Mouse (Mus musculus) liver, embryonic 11.5 days (tissue): Measurements from ENCODE around the gene Mipep. TPM values are rescaled to one million over a fixed set of nuclear protein-coding genes. Genes with fewer than 3 reads are reported as not detected.

ENCODE experiments used
- ATAC-seq: fragments of 200-750 bp; cut with Nextera tagmentation; replicated peaks from 2 replicates; pipeline ENCODE4 v1.8.0; 2017; ENCODE audit warnings: moderate number of reproducible peaks, mild to moderate bottlenecking, moderate TSS enrichment, moderate library complexity; ENCODE audit not compliant: low FRiP score
- DNase-seq: peaks from one replicate; pipeline ENCODE4 v3.0.0-alpha.2; 2017; ENCODE audit warnings: low spot score
- H3K27ac ChIP-seq: fragments of 300-500 bp; sonication (generic); 2 replicates; pipeline ENCODE4 v1.5.1; 2014; ENCODE audit warnings: mild to moderate bottlenecking, low read depth, low read length, control low read depth
- H3K27me3 ChIP-seq: fragments of 300-500 bp; sonication (generic); replicated peaks from 2 replicates; pipeline ENCODE4 v1.6.1; 2014; ENCODE audit warnings: low read length, mixed read lengths; ENCODE audit not compliant: control insufficient read depth, insufficient read depth
- H3K36me3 ChIP-seq: fragments of 300-500 bp; sonication (generic); 2 replicates; pipeline ENCODE4 v1.6.1; 2014; ENCODE audit warnings: mild to moderate bottlenecking, low read length, moderate library complexity, mixed read lengths; ENCODE audit not compliant: control insufficient read depth, insufficient read depth
- H3K4me1 ChIP-seq: fragments of 300-500 bp; sonication (generic); replicated peaks from 2 replicates; pipeline ENCODE4 v1.6.1; 2014; ENCODE audit warnings: low read length, mixed read lengths; ENCODE audit not compliant: control insufficient read depth, insufficient read depth
- H3K4me2 ChIP-seq: fragments of 300-500 bp; sonication (generic); 2 replicates; pipeline ENCODE4 v1.6.1; 2014; ENCODE audit warnings: mild to moderate bottlenecking, control low read depth, moderate library complexity
- H3K4me3 ChIP-seq: fragments of 300-500 bp; sonication (generic); 2 replicates; pipeline ENCODE4 v1.5.1; 2014; ENCODE audit warnings: low read depth, low read length, control low read depth
- H3K9ac ChIP-seq: fragments of 300-500 bp; sonication (generic); 2 replicates; pipeline ENCODE4 v1.6.1; 2014; ENCODE audit warnings: low read depth, low read length, control low read depth
- H3K9me3 ChIP-seq: fragments of 300-500 bp; sonication (generic); 2 replicates; pipeline ENCODE4 v1.6.1; 2016; ENCODE audit warnings: low read length, inconsistent platforms, mixed read lengths; ENCODE audit not compliant: control insufficient read depth
- whole genome bisulfite sequencing: fragments of 180-500 bp; shearing (Covaris S2); extraction: QIAGEN DNeasy Blood & Tissue Kit; methylation state at CpG from one replicate; pipeline ENCODE4 v1.1.7; 2014; 5-methylcytosine and 5-hydroxymethylcytosine counted together
- polyA plus RNA-seq: library from polyadenylated mRNA; unstranded; fragments of >200 nt; fragmentation: Nextera tagmentation; extraction: Ambion mirVana; gene quantifications from 2 replicates; pipeline ENCODE4 v1.2.1, GENCODE M21; 2014

Mipep gene
- polyA plus RNA-seq, 1 experiment from 2014 or later, result 27.8 TPM

- 90% methylated on average over 14 of the region's 14 CpGs for WGBS
- ATAC-seq (no peak), DNase-seq (no peak)
- H3K4me1 ChIP-seq, result no peaks in the 10 kb centered on the region
- H3K4me2 ChIP-seq, result no peak overlapping the region
- peaks cover 6% of the 10 kb centered on the region for H3K36me3 ChIP-seq
- H3K9me3 ChIP-seq, result no peaks in the 10 kb centered on the region
- no peak overlapping the region for H3K27ac ChIP-seq
- H3K9ac ChIP-seq, result no peak overlapping the region
- H3K27me3 ChIP-seq, result no peaks in the 10 kb centered on the region
- H3K4me3 ChIP-seq, result no peak overlapping the region
Measured at GRCm38 (mm10) chr14:60752892-60753800, 31.2 kb upstream of the Mipep start.

GRCm38 (mm10) chr14:60753801-60754126, 30.6 kb upstream of the Mipep start:
- Histone ChIP-seq H3K27me3 (no peaks in the 10 kb centered on the region), H3K9me3 (no peaks in the 10 kb centered on the region), H3K9ac (no peak overlapping the region), H3K27ac (no peak overlapping the region), H3K4me3 (no peak overlapping the region), H3K36me3 (peaks cover 6% of the 10 kb centered on the region), H3K4me1 (no peaks in the 10 kb centered on the region), H3K4me2 (no peak overlapping the region)
- no peak for DNase-seq
- 94% methylated on average over 10 of the region's 10 CpGs for WGBS
- no peak for ATAC-seq

- no peaks in the 10 kb centered on the region for H3K27me3 ChIP-seq
- no peaks in the 10 kb centered on the region for H3K9me3 ChIP-seq
- DNase-seq (no peak), ATAC-seq (no peak)
- H3K9ac ChIP-seq, result no peak overlapping the region
- no peak overlapping the region for H3K27ac ChIP-seq
- H3K4me1 ChIP-seq, result no peaks in the 10 kb centered on the region
- peaks cover 6% of the 10 kb centered on the region for H3K36me3 ChIP-seq
- no peak overlapping the region for H3K4me2 ChIP-seq
- no peak overlapping the region for H3K4me3 ChIP-seq
- WGBS, result 92% methylated on average over 5 of the region's 5 CpGs
Measured at GRCm38 (mm10) chr14:60754656-60755055, 29.7 kb upstream of the Mipep start.

GRCm38 (mm10) chr14:60756271-60756670, 28.1 kb upstream of the Mipep start:
- no peak for ATAC-seq
- no peaks in the 10 kb centered on the region for H3K4me1 ChIP-seq
- H3K4me2 ChIP-seq, result no peak overlapping the region
- H3K9ac ChIP-seq, result no peak overlapping the region
- H3K27me3 ChIP-seq, result no peaks in the 10 kb centered on the region
- no peak overlapping the region for H3K4me3 ChIP-seq
- WGBS, result 90% methylated on average over 15 of the region's 15 CpGs
- no peak for DNase-seq
- peaks cover 10% of the 10 kb centered on the region for H3K36me3 ChIP-seq
- no peaks in the 10 kb centered on the region for H3K9me3 ChIP-seq
- no peak overlapping the region for H3K27ac ChIP-seq

- Histone ChIP-seq H3K9ac (no peak overlapping the region), H3K4me1 (no peaks in the 10 kb centered on the region), H3K4me3 (no peak overlapping the region), H3K27ac (no peak overlapping the region), H3K27me3 (no peaks in the 10 kb centered on the region), H3K9me3 (no peaks in the 10 kb centered on the region), H3K36me3 (peaks cover 10% of the 10 kb centered on the region; the same call in 1 of the 2 replicates), H3K4me2 (no peak overlapping the region)
- ATAC-seq (no peak), DNase-seq (no peak)
- 79% methylated on average over 8 of the region's 8 CpGs for WGBS
Measured at GRCm38 (mm10) chr14:60757265-60757664, 27.1 kb upstream of the Mipep start.

- H3K4me3 ChIP-seq, result no peak overlapping the region
- no peak overlapping the region for H3K4me2 ChIP-seq
- H3K9me3 ChIP-seq, result no peaks in the 10 kb centered on the region
- DNase-seq, result no peak
- no peak overlapping the region for H3K27ac ChIP-seq
- 86% methylated on average over 7 of the region's 7 CpGs for WGBS
- ATAC-seq, result no peak
- H3K27me3 ChIP-seq, result no peaks in the 10 kb centered on the region
- H3K4me1 ChIP-seq, result no peaks in the 10 kb centered on the region
- H3K36me3 ChIP-seq, result peaks cover 10% of the 10 kb centered on the region; the same call in 1 of the 2 replicates
- no peak overlapping the region for H3K9ac ChIP-seq
Measured at GRCm38 (mm10) chr14:60757722-60758121, 26.7 kb upstream of the Mipep start.

- no peak overlapping the region for H3K4me2 ChIP-seq
- H3K4me1 ChIP-seq, result no peaks in the 10 kb centered on the region
- no peak overlapping the region for H3K27ac ChIP-seq
- H3K36me3 ChIP-seq, result peaks cover 10% of the 10 kb centered on the region; the same call in 1 of the 2 replicates
- ATAC-seq, result no peak
- no peak for DNase-seq
- no peak overlapping the region for H3K4me3 ChIP-seq
- no peaks in the 10 kb centered on the region for H3K27me3 ChIP-seq
- WGBS, result 94% methylated on average over 8 of the region's 8 CpGs
- no peak overlapping the region for H3K9ac ChIP-seq
- H3K9me3 ChIP-seq, result no peaks in the 10 kb centered on the region
Measured at GRCm38 (mm10) chr14:60759097-60759496, 25.3 kb upstream of the Mipep start.

GRCm38 (mm10) chr14:60761801-60762200, 22.6 kb upstream of the Mipep start:
- no peak overlapping the region for H3K9ac ChIP-seq
- no peak for ATAC-seq
- no peaks in the 10 kb centered on the region for H3K9me3 ChIP-seq
- DNase-seq, result no peak
- H3K4me3 ChIP-seq, result no peak overlapping the region
- H3K4me1 ChIP-seq, result peaks cover 3% of the 10 kb centered on the region; the same call in 1 of the 2 replicates
- no peak overlapping the region for H3K27ac ChIP-seq
- no peak overlapping the region for H3K4me2 ChIP-seq
- WGBS, result 82% methylated on average over 10 of the region's 10 CpGs
- peaks cover 7% of the 10 kb centered on the region; the same call in 1 of the 2 replicates for H3K36me3 ChIP-seq
- no peaks in the 10 kb centered on the region for H3K27me3 ChIP-seq

GRCm38 (mm10) chr14:60762754-60763153, 21.6 kb upstream of the Mipep start:
- peaks cover 4% of the 10 kb centered on the region; the same call in 1 of the 2 replicates for H3K36me3 ChIP-seq
- ATAC-seq, result no peak

More at GRCm38 (mm10) chr14:60762754-60763153, 21.6 kb upstream of the Mipep start:
- Histone ChIP-seq H3K27me3 (no peaks in the 10 kb centered on the region), H3K9ac (no peak overlapping the region), H3K4me1 (peaks cover 3% of the 10 kb centered on the region; the same call in 1 of the 2 replicates), H3K4me2 (no peak overlapping the region), H3K4me3 (no peak overlapping the region), H3K9me3 (no peaks in the 10 kb centered on the region), H3K27ac (no peak overlapping the region)
- WGBS, result 80% methylated on average over 7 of the region's 7 CpGs
- DNase-seq, result no peak
